Mouse (Mus musculus) gastrocnemius, adult 8-10 months (tissue): ENCODE measurements around the gene Zbtb42. TPM values are rescaled to one million over a fixed set of nuclear protein-coding genes. Genes with fewer than 3 reads are reported as not detected.

Experiments used
- DNase-seq, 2 experiments: peaks; one replicate each; pipeline ENCODE4 v3.0.0; 2022; ENCODE audit warnings: low spot score in 2 of 2
- microRNA-seq: library from miRNA; unstranded; fragments of <30 nt; microRNA quantifications from one replicate; pipeline ENCODE4 v1.2.0, GENCODE M21; 2022
- total RNA-seq, 4 experiments: library from RNA; stranded (reverse); gene quantifications; 2 replicates each; pipeline ENCODE4 v1.2.4; 2022

Zbtb42 gene
- total RNA-seq, 4 experiments from 2014 or later, result 0.48 to 0.90 (median 0.58) TPM

DNA sequence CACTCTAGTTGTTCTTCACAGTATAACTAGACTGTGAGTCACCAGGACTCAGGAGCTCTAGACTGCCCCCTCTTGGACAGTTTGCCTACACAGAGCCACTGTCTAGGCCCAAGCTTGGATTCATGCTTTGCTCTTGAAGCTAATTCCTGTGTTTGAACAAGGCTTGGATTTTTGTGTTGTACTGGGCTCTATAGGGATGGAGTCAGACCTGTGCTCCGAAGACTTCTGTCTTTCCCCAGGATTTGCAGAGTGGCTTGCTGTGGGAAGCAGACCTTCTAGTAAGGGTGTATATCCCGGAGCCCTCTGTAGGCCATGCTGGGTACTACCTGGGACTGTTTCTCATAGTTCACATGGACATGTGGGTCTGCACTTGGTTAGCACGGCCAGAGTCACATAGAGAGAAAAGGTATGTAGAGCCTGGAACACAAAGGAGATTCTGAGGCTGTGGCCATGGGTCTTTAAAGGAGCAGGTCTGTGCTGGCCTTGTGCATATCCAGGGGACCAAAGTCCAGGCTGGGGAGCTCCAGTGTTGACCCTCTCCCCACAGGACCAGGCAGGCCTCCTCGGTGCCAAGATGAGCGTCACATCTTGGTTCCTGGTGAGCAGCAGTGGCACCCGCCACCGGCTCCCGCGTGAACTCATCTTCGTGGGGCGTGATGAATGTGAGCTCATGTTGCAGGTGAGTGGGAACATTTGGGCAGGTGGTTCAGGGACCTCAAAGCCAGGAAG lies 45.6 kb downstream of the Zbtb42 start:
- peak in 1 of 2 experiments; percentile 41 for DNase-seq

- no peak for DNase-seq
These were observed 49.2 kb downstream of the Zbtb42 start for GRCm38 (mm10) chr12:112727801-112728200.

GRCm38 (mm10) chr12:112730808-112731207 lies 52.2 kb downstream of the Zbtb42 start:
- no peak for DNase-seq

Small RNAs within 50 kb of the gene (microRNA-seq; reads per million reads assigned to microRNA genes)
- not detected for gene Mir6939

Other genes with a start within 250 kb of the Zbtb42 start
- gene A530016L24Rik, start 189.4 kb upstream of the Zbtb42 start, total RNA-seq, result 1 to 10 TPM in 3 of 4 experiments, under 1 TPM in 1; 0.97 to 3.9 (median 2.4) TPM
- not detected for gene Tmem179, start 162.1 kb upstream of the Zbtb42 start, total RNA-seq
- gene Inf2, start 90.0 kb upstream of the Zbtb42 start, total RNA-seq, result 1 to 10 TPM; 6.7 to 9.2 (median 8.4) TPM
- gene Adssl1, start 58.8 kb upstream of the Zbtb42 start, total RNA-seq, result 1,000 to 10,000 TPM in 3 of 4 experiments, 100 to 1,000 TPM in 1; 952 to 1,087 (median 1,016) TPM
- 10 to 100 TPM; 22.2 to 26.3 (median 24.3) TPM for gene Siva1, start 34.1 kb upstream of the Zbtb42 start, total RNA-seq
- gene Akt1, start 3.9 kb upstream of the Zbtb42 start, total RNA-seq, result 10 to 100 TPM; 41.6 to 42.5 (median 42.0) TPM
- gene Cep170b, start 41.6 kb downstream of the Zbtb42 start, total RNA-seq, result 10 to 100 TPM in 3 of 4 experiments, 1 to 10 TPM in 1; 9.8 to 18.4 (median 12.5) TPM
- 1 to 10 TPM in 3 of 4 experiments, under 1 TPM in 1; 0.48 to 2.5 (median 1.7) TPM for gene Pld4, start 81.8 kb downstream of the Zbtb42 start, total RNA-seq
- gene Ahnak2, start 123.8 kb downstream of the Zbtb42 start, total RNA-seq, result 1 to 10 TPM; 6.9 to 8.7 (median 7.6) TPM
- under 1 TPM; 0.17 to 0.61 (median 0.45) TPM for gene Clba1, start 130.1 kb downstream of the Zbtb42 start, total RNA-seq
- 1 to 10 TPM; 1.9 to 2.8 (median 2.5) TPM for gene Cdca4, start 150.6 kb downstream of the Zbtb42 start, total RNA-seq
- gene Gpr132, start 189.4 kb downstream of the Zbtb42 start, total RNA-seq, result not detected